Mouse (Mus musculus) G1E-ER4 (cell line): ENCODE results near the gene Srrd. TPM values are rescaled to one million over a fixed set of nuclear protein-coding genes. Genes with fewer than 3 reads are reported as not detected.

Experiments
- GATA1 ChIP-seq: IDR thresholded peaks from one replicate; pipeline ENCODE4 v1.8.0; 2012; ENCODE audit warnings: low read length, inconsistent platforms
- polyA plus RNA-seq: library from polyadenylated mRNA; stranded (reverse); fragments of >175 nt; gene quantifications from 2 replicates; pipeline ENCODE4 v1.2.3, GENCODE M21; 2012

Gene Srrd
- polyA plus RNA-seq: 19.2 and 29.8 TPM in 2 replicates

DNA sequence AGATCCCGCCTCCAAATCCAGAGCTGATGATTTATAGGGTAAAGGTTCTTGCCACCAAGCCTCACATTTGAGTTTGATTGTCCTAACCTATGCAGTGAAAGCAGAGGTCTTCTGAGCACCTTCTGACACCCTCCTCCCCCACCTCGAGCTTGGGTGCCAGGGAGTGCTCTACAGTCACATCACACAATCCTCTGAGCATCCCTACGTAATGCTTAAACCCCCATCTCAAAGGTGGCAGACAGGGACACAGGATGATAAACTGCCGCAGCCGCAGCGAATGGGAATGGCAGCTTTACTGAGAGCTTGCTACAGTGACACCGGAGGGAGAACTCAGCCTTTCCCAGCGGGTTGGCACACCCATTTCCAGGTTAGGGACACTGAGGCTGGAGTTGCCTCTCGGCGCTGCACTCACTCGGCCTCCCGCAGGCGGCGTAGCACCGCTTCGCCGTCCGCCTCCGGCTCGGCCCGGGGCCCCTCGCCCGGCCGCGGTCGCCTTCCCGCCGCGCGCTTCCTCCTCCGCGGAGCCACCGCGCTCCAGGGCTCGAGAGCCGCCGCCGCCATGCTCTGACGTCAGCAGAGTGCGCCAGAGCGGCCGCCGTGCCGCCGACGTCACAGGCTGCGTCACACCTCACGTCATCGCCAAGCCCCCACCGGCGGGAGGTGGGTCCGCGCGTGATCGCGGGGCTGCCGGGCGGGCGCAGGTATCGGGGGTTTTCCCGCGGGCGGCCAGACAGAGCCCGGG is at the start of gene Srrd, which contains the start of gene Hps4:
TSS of gene Srrd (minus strand) at position 578 of the 742 bp plus-strand sequence.
TSS of gene Hps4 (plus strand) at position 621 of the 742 bp plus-strand sequence.
- TF ChIP-seq GATA1: no peak

DNA sequence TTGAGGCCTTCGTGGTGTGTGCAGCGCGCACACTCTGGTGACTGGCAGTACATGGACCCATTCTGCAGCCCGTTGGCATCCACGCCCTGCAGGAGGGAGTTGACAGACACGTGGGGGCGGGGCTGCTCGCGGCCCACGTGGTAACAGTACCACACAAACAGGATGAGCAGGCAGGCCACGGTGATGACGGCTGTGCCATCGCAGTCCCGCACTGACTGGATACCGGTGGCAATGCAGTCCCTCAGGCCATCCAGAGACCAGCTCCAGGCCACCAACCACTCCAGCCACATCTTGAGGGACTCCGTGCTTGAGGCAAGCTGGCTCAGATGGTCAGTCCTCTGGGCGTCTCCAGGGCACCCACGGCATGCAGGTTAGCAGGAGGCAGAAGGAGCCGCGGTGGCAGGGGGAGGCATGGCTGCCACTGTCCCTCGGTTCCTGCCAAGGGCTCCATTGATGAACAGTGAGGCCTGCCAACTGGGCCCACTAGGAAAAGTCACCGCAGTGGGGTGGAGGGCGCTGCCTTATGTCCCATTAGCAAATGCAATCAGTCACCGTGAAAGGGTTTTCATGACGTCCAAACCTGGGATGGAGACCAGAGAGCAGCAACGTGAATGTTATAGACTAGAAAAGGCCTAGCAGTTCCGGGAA is 49.0 kb upstream of the Srrd start:
- TF ChIP-seq GATA1: no peak

DNA sequence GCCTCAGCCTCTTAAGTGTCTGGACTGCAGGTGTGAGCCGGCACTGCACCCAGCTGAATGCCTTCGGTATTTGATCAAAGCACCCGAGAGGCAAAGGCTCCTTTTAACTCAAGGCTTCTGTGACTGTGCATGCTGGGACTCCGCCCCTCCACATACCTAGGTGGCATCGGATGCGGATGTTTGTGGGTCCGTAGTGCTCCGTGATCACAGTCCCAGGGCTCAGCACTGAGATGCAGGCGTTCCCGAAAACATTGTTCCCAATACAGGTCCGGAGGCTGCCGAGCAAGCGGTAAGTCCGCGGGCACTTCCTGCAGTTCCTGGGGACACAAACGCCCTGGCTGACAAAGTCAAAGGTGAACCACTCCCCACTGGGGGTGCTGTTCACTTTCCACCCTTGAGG is 48.2 kb upstream of the Srrd start:
- no peak for TF ChIP-seq GATA1

DNA sequence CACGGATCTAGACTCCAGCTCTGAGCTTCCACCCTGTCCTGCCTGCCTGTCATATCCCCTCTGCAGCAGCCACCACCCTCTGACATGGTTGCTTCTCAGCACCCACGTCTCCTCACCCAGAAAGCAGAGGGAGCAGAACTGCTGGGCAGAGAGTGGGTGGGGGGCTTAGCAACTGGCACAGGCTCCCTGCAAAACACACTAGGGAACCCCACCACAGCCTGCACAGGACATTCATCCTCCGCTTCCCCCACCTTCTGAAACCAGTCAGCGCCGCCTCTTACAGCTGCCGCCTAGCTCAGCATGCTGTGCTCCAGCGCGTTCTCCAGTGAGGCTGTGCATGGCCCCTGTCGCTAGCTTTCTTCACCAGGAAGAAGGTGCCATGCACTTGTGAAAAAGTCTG is 46.5 kb upstream of the Srrd start:
- no peak for TF ChIP-seq GATA1

DNA sequence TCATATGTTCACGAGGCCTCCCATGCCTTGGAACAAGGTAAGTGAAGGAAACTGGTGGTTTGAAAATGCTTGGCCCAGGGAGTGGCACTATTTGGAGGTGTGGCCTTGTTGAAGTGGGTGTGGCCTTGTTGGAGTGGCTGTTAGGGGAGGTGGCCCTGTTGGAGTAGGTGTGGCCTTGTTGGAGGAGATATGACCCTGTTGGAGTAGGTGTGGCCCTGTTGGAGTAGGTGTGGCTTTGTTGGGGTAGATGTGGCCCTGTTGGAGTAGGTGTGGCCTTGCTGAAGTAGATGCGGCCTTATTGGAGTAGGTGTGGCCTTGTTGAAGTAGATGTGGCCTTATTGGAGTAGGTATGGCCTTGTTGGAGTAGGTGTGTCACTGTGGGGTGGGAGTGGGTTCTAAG is 43.1 kb upstream of the Srrd start:
- TF ChIP-seq GATA1: no peak

DNA sequence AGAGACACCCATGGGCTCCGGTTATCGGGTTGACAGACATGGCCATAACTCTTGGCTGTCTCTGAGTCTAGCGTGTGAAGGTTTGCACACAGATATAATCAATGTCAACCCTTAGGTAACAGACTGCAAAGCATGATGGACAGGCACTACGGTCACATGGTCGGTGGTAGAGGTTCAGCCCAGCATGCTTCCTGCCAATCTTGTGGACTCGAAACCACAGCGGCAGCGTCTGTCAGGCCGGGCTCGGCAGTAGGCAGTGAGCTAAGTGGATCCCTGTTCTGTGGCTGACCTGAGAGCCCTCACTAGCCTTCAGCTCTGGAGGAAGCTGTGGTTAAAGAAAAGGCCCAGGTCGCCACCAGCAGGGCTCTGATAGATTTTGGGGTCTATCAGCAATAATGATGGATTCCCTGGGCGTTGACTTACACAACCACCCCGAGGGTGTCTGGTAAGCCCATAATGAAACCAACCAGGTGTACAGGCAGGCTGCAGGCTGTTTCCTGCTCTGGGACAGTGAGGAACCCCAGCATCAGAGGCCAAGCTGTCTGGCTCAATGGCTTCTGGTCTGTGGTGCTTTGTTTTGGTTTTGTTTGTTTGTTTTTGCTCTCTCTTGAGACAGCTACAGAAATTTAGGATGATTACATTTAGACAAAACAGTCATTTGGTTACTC is 42.1 kb upstream of the Srrd start:
- no peak for TF ChIP-seq GATA1

DNA sequence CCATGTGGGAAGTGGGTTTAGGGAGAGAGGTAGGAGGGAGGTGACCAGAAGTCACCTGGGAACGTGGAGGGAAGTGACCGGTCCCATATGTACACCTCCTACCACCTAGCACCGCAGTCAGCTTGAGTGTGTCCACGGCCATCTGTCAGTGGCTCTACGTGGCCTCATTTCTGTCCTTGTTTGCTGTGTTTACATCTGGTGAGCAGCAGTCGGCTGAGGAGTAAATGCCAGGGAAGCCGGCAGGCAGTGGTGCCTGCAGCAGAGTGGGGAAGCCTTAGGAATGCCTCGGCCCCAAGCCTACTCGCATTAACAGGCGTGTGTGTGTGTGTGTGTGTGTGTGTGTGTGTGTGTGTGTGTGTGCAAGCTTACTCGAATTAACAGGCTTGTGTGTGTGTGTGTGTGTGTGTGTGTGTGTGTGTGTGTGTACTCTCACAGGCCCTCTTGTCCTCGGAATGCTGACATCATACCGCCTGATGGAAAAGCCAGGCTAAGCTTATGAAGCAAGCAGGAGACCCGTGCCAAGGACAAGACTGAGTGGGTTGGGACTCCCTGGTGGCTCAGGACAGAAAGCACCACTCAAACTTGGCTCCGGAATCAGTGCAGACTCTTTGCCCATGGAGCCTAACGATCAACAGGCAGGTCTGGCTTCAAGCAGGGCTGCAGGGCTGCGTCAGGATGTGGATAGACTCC is 39.9 kb upstream of the Srrd start:
- no peak for TF ChIP-seq GATA1

DNA sequence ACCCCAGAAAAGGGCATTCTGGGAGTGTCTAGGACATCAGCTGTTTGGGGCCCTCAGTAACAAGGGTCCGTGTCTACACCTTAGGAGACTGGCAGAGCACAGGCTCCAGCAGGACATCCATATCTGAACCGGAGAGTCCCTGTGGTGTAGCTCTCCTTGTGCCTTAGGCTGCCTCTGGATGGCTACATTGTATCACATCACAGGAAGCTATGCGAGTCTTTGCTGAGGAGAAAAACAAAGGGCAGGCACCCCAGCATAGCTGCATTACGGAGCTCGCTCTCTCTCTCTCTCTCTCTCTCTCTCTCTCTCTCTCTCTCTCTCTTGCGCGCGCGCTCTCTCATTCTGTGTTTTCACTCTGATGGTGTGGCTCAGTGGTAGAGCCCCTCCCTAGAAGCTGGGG is 39.2 kb upstream of the Srrd start:
- TF ChIP-seq GATA1: no peak

DNA sequence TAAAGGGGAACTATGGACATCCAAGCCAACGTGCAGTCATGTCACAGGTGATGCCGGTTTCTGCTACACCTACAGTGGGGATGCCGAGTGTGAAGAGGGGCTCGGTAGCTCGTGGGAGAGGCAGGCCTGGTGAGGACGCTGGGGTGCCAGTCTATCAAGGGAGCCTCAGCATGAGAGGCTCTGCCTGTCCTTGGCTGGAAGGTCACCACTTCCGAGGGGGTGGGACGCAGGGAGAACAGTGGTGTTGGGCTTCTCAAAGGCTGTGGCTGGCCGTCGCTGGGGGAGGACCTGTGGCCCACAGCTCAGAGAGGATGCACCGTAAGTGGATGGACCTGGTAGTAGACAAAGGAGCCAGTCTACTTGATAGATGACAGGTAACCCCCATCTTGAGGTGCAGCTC is 38.3 kb upstream of the Srrd start:
- TF ChIP-seq GATA1: no peak

DNA sequence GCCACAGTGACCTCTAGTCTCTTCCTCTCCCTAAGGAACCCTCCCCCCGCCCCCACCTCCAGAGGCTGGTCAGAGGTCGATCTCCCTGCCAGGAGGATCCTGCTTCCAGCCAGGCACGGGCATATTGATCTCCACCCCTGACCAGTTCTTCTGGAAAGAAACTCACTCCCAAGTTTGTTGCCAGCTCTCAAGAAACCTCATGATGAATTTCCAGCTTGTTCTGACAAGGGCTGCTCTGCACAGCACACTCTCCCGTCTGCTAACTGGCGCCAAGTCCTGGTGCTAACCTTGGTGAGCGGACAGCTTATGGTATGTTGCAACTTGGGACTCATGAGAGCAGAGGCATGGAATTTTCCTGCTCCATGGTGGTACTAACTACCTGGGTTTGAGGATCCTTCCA is 35.9 kb upstream of the Srrd start:
- no peak for TF ChIP-seq GATA1

DNA sequence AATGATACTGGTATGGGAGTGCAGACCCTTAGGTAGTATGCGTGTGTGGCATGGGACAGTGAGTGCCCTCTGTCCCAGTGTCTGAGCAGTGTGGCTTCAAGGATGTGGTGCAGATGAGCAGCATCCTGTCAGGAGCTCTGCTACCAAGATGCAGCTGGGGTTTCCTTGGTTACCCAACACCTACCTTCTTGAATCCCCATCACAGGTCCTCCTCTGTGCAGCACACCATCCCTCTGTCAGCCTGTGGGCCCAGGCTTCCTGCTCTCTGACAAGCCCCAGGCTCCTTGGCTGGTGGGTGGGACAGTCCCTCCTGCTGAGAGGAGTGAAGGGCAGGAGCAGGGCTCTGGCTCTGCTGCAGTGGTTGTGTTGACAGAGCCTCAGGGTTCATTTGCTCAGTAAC is 34.5 kb upstream of the Srrd start:
- TF ChIP-seq GATA1: no peak

DNA sequence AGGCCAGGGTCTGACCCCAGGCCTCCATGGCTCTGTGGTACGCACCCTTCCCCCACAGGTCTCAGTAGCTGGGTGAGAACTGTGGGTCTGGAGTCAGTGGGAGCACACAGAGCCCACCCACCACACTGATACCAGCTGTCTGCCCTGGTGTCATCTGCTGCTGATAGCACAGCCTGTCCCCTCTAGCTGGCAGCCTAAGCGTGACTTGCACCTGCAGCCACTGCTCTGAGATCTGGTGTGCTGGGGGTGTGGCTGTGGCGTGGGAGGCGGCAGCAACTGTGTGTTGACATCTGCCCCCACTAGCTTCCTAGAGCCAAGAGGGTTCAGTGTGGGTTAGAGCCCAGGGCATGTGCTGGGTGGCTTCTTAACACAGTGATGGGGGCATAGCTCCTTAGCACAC is 33.3 kb upstream of the Srrd start:
- no peak for TF ChIP-seq GATA1

DNA sequence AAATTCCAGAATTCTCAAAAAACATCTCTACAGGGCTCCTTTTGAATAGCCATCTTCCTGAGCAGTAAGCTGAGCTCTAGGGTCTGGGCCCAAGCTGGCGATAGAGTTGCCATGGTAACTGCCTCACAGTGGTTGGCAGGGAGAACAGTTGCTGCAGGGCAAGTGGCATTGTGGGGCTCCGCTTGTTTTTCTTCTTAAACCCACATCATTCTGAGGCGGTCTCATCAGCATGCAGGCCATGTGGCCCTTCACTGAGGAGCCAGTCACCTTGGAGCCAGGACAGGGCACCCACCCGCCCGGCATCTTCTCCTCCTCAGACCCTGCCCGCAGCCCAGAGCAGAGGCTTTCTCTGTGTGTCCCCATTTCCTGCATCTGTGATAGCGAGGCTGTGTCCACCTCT is 29.1 kb upstream of the Srrd start:
- no peak for TF ChIP-seq GATA1

DNA sequence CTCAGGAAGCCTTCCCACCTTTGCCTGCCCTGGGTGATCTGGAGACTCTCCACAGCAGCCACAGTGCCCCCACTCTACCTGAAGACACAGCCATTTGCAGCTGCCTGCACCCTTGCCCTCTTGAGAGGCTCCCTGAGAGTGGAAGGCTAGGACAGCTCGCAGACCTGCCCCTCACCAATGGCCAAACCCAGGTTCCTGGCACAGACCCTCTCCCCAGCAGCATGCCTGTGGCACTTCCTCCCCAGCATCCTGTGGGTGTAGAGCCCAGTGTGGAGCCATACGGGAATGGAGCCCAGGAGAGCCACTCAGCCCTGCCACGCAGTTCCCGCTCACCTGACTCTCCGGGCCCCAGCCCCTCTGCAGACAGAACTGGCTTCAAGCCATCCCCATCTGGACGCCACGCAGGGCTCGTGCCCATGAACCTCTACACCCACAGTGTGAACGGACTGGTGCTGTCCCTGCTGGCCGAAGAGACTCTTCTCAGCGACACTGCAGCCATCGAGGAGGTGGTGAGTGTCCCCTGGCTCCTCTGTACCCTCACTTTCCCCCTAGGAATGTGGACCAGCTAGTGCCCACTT is 27.5 kb upstream of the Srrd start:
- TF ChIP-seq GATA1: no peak

DNA sequence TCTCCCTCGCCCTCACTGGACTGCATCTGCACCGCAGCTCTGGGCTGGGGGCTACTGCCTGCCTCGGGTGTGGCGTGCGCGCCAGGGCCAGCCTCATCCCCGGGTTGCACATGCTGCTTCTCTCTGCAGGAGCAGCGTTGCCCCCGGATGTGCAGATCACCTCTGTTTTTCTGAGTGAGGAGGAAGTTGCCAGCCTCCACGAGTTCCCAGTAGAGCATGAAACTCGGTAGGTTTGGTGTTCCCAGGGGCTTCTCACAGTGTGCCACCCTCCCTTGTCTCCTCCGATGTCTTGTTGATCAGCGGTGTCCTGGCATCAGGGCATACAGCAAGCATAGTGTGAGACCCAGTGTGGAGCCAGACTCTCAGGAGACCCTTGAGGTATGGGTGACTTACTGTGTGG is 26.5 kb upstream of the Srrd start:
- no peak for TF ChIP-seq GATA1

DNA sequence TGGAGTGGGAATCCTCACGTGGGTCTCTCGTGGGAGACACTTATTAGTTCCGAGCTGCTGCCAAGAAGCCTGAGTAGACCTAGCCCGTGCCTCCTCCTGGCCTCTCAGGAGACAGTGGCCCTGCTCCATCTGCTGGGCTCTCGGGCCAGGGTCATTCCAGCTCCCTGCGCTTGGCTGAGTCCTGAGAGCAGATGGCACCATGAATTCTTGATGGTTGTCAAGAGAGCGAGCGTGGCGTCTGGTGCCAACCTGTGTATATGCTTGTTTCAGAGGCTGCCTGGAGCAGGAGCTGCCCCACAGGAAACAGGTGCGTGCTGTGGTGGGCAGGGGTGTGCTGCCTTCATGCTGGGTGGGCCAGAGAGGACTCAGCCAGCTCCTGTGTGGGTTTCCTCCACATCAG is 25.8 kb upstream of the Srrd start:
- TF ChIP-seq GATA1: no peak
